ENCODE assay signal across 25 mouse cellular contexts in the genomic region with DNA sequence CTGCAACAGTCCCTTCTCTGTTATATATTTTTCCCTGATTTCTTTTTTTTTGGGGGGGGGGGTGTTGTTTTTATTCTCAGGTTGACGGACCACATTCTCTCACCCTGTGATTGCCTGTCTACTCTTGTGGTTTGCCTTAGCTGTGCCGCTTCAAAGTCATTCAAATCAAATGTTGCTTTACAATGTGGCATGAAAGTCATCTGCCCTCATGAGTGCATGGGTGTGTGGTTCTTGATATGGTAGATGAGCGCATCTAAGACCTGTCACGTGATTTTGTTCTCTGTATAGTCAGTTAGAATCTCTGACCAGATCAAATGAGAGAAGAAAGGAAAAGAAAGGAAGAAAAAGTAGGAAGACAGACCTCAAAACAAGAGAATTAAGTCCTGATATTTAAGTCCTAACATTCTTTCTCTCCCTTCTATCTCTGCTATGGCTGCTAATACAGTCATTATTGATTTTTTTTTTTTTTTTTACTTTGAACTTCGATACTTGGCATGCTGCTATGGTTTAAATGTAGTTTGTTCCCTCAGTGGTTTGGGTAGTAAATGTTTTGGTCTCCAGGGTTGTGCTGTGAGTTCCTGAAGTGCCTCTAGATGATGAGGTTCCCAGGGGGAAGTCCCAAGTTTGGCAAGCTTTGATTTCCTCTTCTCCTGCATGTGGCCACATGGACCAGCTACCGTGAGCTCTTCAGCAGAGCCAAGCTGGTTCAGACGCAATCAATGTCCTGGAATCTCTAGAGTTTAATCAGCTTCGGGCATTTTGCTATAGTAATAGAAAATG.
DNase-seq lines count a peak whose midpoint lies in the region; ATAC-seq and TF ChIP-seq lines count a peak whose summit lies in the region.
"Had no signal": no experiment of that assay in that cellular context is flagged by ENCODE, and none has a peak within 500 bp of the region (broad histone marks: within the 10 kb centered on the region; RNA-seq: fewer than 3 reads in every experiment).

No protein-coding gene starts in this region.

- TF ChIP-seq POLR2A in small intestine, adult 2 months (IDR thresholded peaks at IDR 0.05; ENCODE audit: low read depth, low read length), result no peak

- TF ChIP-seq EP300 in liver, postnatal 0 days (IDR thresholded peaks at IDR 0.05; ENCODE audit: low read depth), result no peak

- peak overlapping the region; percentile 93 for H3K27ac ChIP-seq in left cerebral cortex, adult 2 months
- no peak overlapping the region for H3K27ac ChIP-seq in liver, postnatal 0 days (ENCODE audit: low read depth)
- H3K27ac ChIP-seq in liver, embryonic 12.5 days, result no peak overlapping the region
- H3K27ac ChIP-seq in small intestine, adult 2 months (ENCODE audit: insufficient read depth, low read depth, low read length), result peak overlapping the region; percentile 47; the same call in 1 of the 2 replicates
- H3K27ac ChIP-seq: embryonic facial prominence, embryonic 12.5 days; embryonic facial prominence, embryonic 15.5 days; forebrain, embryonic 12.5 days; forebrain, embryonic 15.5 days; heart, adult 2 months; heart, embryonic 10.5 days; heart, embryonic 13.5 days; hindbrain, embryonic 12.5 days; hindbrain, embryonic 15.5 days had no signal

- peaks cover 13% of the 10 kb centered on the region for H3K4me1 ChIP-seq in liver, postnatal 0 days (ENCODE audit: insufficient read depth)
- H3K4me1 ChIP-seq in liver, embryonic 12.5 days, result peaks cover 8% of the 10 kb centered on the region; the same call in 1 of the 2 replicates
- peaks cover 18% of the 10 kb centered on the region; the same call in 1 of the 2 replicates for H3K4me1 ChIP-seq in small intestine, adult 2 months (ENCODE audit: control insufficient read depth, insufficient read depth, insufficient read length, low read length)
- H3K4me1 ChIP-seq: forebrain, embryonic 15.5 days; hindbrain, embryonic 12.5 days; hindbrain, embryonic 15.5 days had no signal

- TF ChIP-seq CTCF in left cerebral cortex, adult 2 months (IDR thresholded peaks at IDR 0.05), result no peak
- no peak for TF ChIP-seq CTCF in liver, postnatal 0 days (IDR thresholded peaks at IDR 0.05; ENCODE audit: low read depth)
- TF ChIP-seq CTCF in small intestine, adult 2 months (IDR thresholded peaks at IDR 0.05; ENCODE audit: extremely low read depth, insufficient read length, insufficient replicate concordance, low read depth, low read length), result no peak

- H3K36me3 ChIP-seq in liver, postnatal 0 days (replicated peaks; ENCODE audit: insufficient read depth, low read length), result no peaks in the 10 kb centered on the region
- no peaks in the 10 kb centered on the region for H3K36me3 ChIP-seq in liver, embryonic 12.5 days
- H3K36me3 ChIP-seq in small intestine, adult 2 months (ENCODE audit: control insufficient read depth, insufficient read depth, low read length), result no peaks in the 10 kb centered on the region
- H3K36me3 ChIP-seq: embryonic facial prominence, embryonic 12.5 days; embryonic facial prominence, embryonic 15.5 days; forebrain, embryonic 12.5 days; forebrain, embryonic 15.5 days; heart, embryonic 10.5 days; heart, embryonic 13.5 days; hindbrain, embryonic 12.5 days; hindbrain, embryonic 15.5 days had no signal

- WGBS in liver, postnatal 0 days (ENCODE audit: insufficient replicate concordance), result 63% methylated on average over 8 of the region's 8 CpGs
- 63% methylated on average over 8 of the region's 8 CpGs for WGBS in liver, embryonic 12.5 days (ENCODE audit: insufficient replicate concordance)
- 40% methylated on average over 8 of the region's 8 CpGs for WGBS in small intestine, adult 2 months

- DNase-seq in heart, adult 11 months, result peak; percentile 82
- DNase-seq in heart, postnatal 10 days, result no peak
- DNase-seq in left cerebral cortex, adult 2 months (ENCODE audit: extremely low spot score in 1 of 2, low spot score in 2 of 2), result no peak
- no peak for DNase-seq in left cerebral cortex, postnatal 14 days (ENCODE audit: low spot score in 2 of 2)
- DNase-seq in liver, postnatal 0 days, result no peak
- no peak for DNase-seq in cerebellum, adult 18-20 months
- DNase-seq: adrenal gland, adult 8-10 months; adrenal gland, postnatal 36 days; cerebellum, adult 2 months; cerebellum, adult 9-11 months; cerebellum, postnatal 25 days; gastrocnemius, postnatal 25 days; heart, adult 2 months had no signal

- ATAC-seq in liver, postnatal 0 days, result peak; percentile 79
- ATAC-seq in liver, embryonic 12.5 days, result no peak
- ATAC-seq: activated CD4-positive, CD25-positive, alpha-beta regulatory T cell, adult 4 months; forebrain, embryonic 15.5 days had no signal

- no peak overlapping the region for H3K4me3 ChIP-seq in left cerebral cortex, adult 2 months
- no peak overlapping the region for H3K4me3 ChIP-seq in liver, postnatal 0 days (ENCODE audit: low read depth, low read length)
- H3K4me3 ChIP-seq in liver, embryonic 12.5 days, result no peak overlapping the region
- H3K4me3 ChIP-seq in small intestine, adult 2 months (ENCODE audit: low read depth, low read length), result no peak overlapping the region
- H3K4me3 ChIP-seq: embryonic facial prominence, embryonic 12.5 days; embryonic facial prominence, embryonic 15.5 days; erythroblast, embryonic 14.5 days; forebrain, embryonic 12.5 days; forebrain, embryonic 15.5 days; heart, adult 2 months; heart, embryonic 10.5 days; heart, embryonic 13.5 days; hindbrain, embryonic 12.5 days; hindbrain, embryonic 15.5 days had no signal

- H3K9ac ChIP-seq in liver, postnatal 0 days (replicated peaks), result no peak overlapping the region
- no peak overlapping the region for H3K9ac ChIP-seq in liver, embryonic 12.5 days
- H3K9ac ChIP-seq: embryonic facial prominence, embryonic 12.5 days; embryonic facial prominence, embryonic 15.5 days; forebrain, embryonic 12.5 days; forebrain, embryonic 15.5 days; heart, embryonic 13.5 days; hindbrain, embryonic 12.5 days; hindbrain, embryonic 15.5 days had no signal

- intact Hi-C loops in heart, postnatal 10 days (cut with DNase I), result no loop called here
- intact Hi-C loops in left cerebral cortex, adult 2 months (cut with DNase I), result no loop called here
- intact Hi-C loops in left cerebral cortex, postnatal 14 days (cut with DNase I), result no loop called here

- H3K4me2 ChIP-seq in liver, postnatal 0 days (ENCODE audit: low read depth, low read length), result no peak overlapping the region
- no peak overlapping the region for H3K4me2 ChIP-seq in liver, embryonic 12.5 days
- H3K4me2 ChIP-seq: embryonic facial prominence, embryonic 12.5 days; embryonic facial prominence, embryonic 15.5 days; forebrain, embryonic 12.5 days; forebrain, embryonic 15.5 days; heart, embryonic 13.5 days; hindbrain, embryonic 12.5 days; hindbrain, embryonic 15.5 days had no signal

- H3K27me3 ChIP-seq in liver, postnatal 0 days (ENCODE audit: insufficient read depth, low read length), result no peaks in the 10 kb centered on the region
- no peaks in the 10 kb centered on the region for H3K27me3 ChIP-seq in liver, embryonic 12.5 days (replicated peaks)
- H3K27me3 ChIP-seq in small intestine, adult 2 months (ENCODE audit: control insufficient read depth, insufficient read depth, low read length), result no peaks in the 10 kb centered on the region
- H3K27me3 ChIP-seq: embryonic facial prominence, embryonic 12.5 days; embryonic facial prominence, embryonic 15.5 days; forebrain, embryonic 12.5 days; forebrain, embryonic 15.5 days; heart, embryonic 13.5 days; hindbrain, embryonic 12.5 days; hindbrain, embryonic 15.5 days had no signal

- no peaks in the 10 kb centered on the region for H3K9me3 ChIP-seq in liver, postnatal 0 days (ENCODE audit: low read length)
- no peaks in the 10 kb centered on the region for H3K9me3 ChIP-seq in liver, embryonic 12.5 days (replicated peaks)
- H3K9me3 ChIP-seq: embryonic facial prominence, embryonic 12.5 days; embryonic facial prominence, embryonic 15.5 days; forebrain, embryonic 12.5 days; forebrain, embryonic 15.5 days; heart, embryonic 10.5 days; heart, embryonic 13.5 days; hindbrain, embryonic 12.5 days; hindbrain, embryonic 15.5 days had no signal

Comparison
In these comparisons a context has a peak if more than half of its experiments do, and no peak if none do; other contexts are left out.
1. H3K27ac ChIP-seq: peak in left cerebral cortex, adult 2 months (single experiment) and small intestine, adult 2 months (single experiment); none in liver, postnatal 0 days (single experiment) and liver, embryonic 12.5 days (single experiment).